8 mouse cellular contexts compared by ENCODE assay signal in genomic region chr9:123851062-123851712, GRCm38 (mm10). TPM values are rescaled to one million over a fixed set of nuclear protein-coding genes. Genes with fewer than 3 reads are reported as not detected.
A peak's percentile ranks its signal among the peaks of the same experiment; 100 is the strongest.
DNase-seq lines count a peak whose midpoint lies in the region; ATAC-seq and TF ChIP-seq lines count a peak whose summit lies in the region.

No protein-coding gene starts in this region.

- H3K4me3 ChIP-seq in heart, embryonic 10.5 days: peak overlapping the region; percentile 74
- peak overlapping the region; percentile 75 for H3K4me3 ChIP-seq in liver, postnatal 0 days (ENCODE audit: low read depth, low read length)
- H3K4me3 ChIP-seq in neural tube, embryonic 14.5 days (ENCODE audit: low read depth, low read length): peak overlapping the region; percentile 51

- H3K36me3 ChIP-seq in heart, embryonic 10.5 days: no peaks in the 10 kb centered on the region
- no peaks in the 10 kb centered on the region for H3K36me3 ChIP-seq in liver, postnatal 0 days (replicated peaks; ENCODE audit: insufficient read depth, low read length)
- H3K36me3 ChIP-seq in neural tube, embryonic 14.5 days (ENCODE audit: control insufficient read depth, insufficient read depth, low read length): no peaks in the 10 kb centered on the region

- H3K9me3 ChIP-seq in heart, embryonic 10.5 days: no peaks in the 10 kb centered on the region
- H3K9me3 ChIP-seq in liver, postnatal 0 days (ENCODE audit: low read length): no peaks in the 10 kb centered on the region
- H3K9me3 ChIP-seq in neural tube, embryonic 14.5 days (ENCODE audit: control insufficient read depth, low read length): no peaks in the 10 kb centered on the region

- H3K27ac ChIP-seq in heart, embryonic 10.5 days: peak overlapping the region; percentile 90
- H3K27ac ChIP-seq in liver, postnatal 0 days (ENCODE audit: low read depth): peak overlapping the region; percentile 97
- H3K27ac ChIP-seq in neural tube, embryonic 14.5 days (ENCODE audit: low read depth, low read length): peak overlapping the region; percentile 70

- H3K9ac ChIP-seq in liver, postnatal 0 days (replicated peaks): peak overlapping the region; percentile 91
- H3K9ac ChIP-seq in neural tube, embryonic 14.5 days (replicated peaks; ENCODE audit: low read depth, low read length): peak overlapping the region; percentile 49

- TF ChIP-seq CTCF in liver, postnatal 0 days (IDR thresholded peaks at IDR 0.05; ENCODE audit: low read depth): 0 out of 2 replicates have a peak, but pooled peaks have one; percentile 2

- peak; percentile 82 for DNase-seq in CD4-positive, CD25-positive, alpha-beta regulatory T cell, adult 2 months (ENCODE audit: low read depth, low spot score)
- peak; percentile 70 for DNase-seq in T-cell, adult 2 months (ENCODE audit: low spot score)
- DNase-seq in embryo, embryonic 11.5 days (ENCODE audit: low read depth, low spot score): peak; percentile 36
- peak; percentile 89 for DNase-seq in heart, embryonic 10.5 days (ENCODE audit: low spot score)
- peak; percentile 75 for DNase-seq in kidney, adult 9 months
- DNase-seq in liver, postnatal 0 days: peak; percentile 80
- peak; percentile 82 to 86 for DNase-seq in thymus, postnatal 36 days

- H3K27me3 ChIP-seq in heart, embryonic 10.5 days (ENCODE audit: insufficient read depth, poor library complexity, severe bottlenecking): no peaks in the 10 kb centered on the region
- no peaks in the 10 kb centered on the region for H3K27me3 ChIP-seq in liver, postnatal 0 days (ENCODE audit: insufficient read depth, low read length)
- H3K27me3 ChIP-seq in neural tube, embryonic 14.5 days (ENCODE audit: control insufficient read depth, insufficient read depth, low read length): no peaks in the 10 kb centered on the region

- H3K4me1 ChIP-seq in heart, embryonic 10.5 days: peaks cover 15% of the 10 kb centered on the region
- peaks cover 20% of the 10 kb centered on the region for H3K4me1 ChIP-seq in liver, postnatal 0 days (ENCODE audit: insufficient read depth)
- H3K4me1 ChIP-seq in neural tube, embryonic 14.5 days (ENCODE audit: control insufficient read depth, insufficient read depth, low read length): 0 out of 2 replicates have a peak, but pooled peaks cover 5% of the 10 kb centered on the region

- ATAC-seq in liver, postnatal 0 days: peak; percentile 63
- ATAC-seq in neural tube, embryonic 14.5 days (ENCODE audit: low read depth): peak; percentile 5; the same call in 1 of the 2 replicates

- H3K4me2 ChIP-seq in liver, postnatal 0 days (ENCODE audit: low read depth, low read length): peak overlapping the region; percentile 76
- H3K4me2 ChIP-seq in neural tube, embryonic 14.5 days (ENCODE audit: low read depth, low read length): peak overlapping the region; percentile 67

- WGBS in heart, embryonic 10.5 days: under 1% methylated on average over 27 of the region's 27 CpGs
- under 1% methylated on average over 27 of the region's 27 CpGs for WGBS in liver, postnatal 0 days (ENCODE audit: insufficient replicate concordance)
- WGBS in neural tube, embryonic 14.5 days: under 1% methylated on average over 27 of the region's 27 CpGs

- TF ChIP-seq EP300 in liver, postnatal 0 days (IDR thresholded peaks at IDR 0.05; ENCODE audit: low read depth): 0 out of 2 replicates have a peak, but pooled peaks have one; percentile 4

RNA-seq across cellular contexts. Expression of gene Fyco1, which starts 0.5 kb away (rescaled TPM):
- 20.5 and 31.8 TPM in 2 replicates for polyA plus RNA-seq in heart, embryonic 10.5 days (2016; fragmentation: Nextera tagmentation; extraction: Ambion mirVana)
- polyA plus RNA-seq in liver, postnatal 0 days (2015; fragmentation: Nextera tagmentation; extraction: Ambion mirVana): 3.3 and 4.3 TPM in 2 replicates
- 11.2 and 13.5 TPM in 2 replicates for polyA plus RNA-seq in neural tube, embryonic 14.5 days (2014; fragmentation: Nextera tagmentation; extraction: Ambion mirVana)

RNA-seq across cellular contexts. Expression of gene Xcr1, which starts 10.6 kb away (rescaled TPM):
- 0.06 TPM in 1 of 2 replicates, not detected in the other for polyA plus RNA-seq in heart, embryonic 10.5 days (2016; fragmentation: Nextera tagmentation; extraction: Ambion mirVana)
- 0.11 TPM in 2 replicates for polyA plus RNA-seq in liver, postnatal 0 days (2015; fragmentation: Nextera tagmentation; extraction: Ambion mirVana)
- polyA plus RNA-seq in neural tube, embryonic 14.5 days (2014; fragmentation: Nextera tagmentation; extraction: Ambion mirVana): 0.04 and 0.09 TPM in 2 replicates

RNA-seq across cellular contexts. Expression of gene Cxcr6, which starts 44.9 kb away (rescaled TPM):
- 0.09 and 0.26 TPM in 2 replicates for polyA plus RNA-seq in heart, embryonic 10.5 days (2016; fragmentation: Nextera tagmentation; extraction: Ambion mirVana)
- 0.49 and 0.56 TPM in 2 replicates for polyA plus RNA-seq in liver, postnatal 0 days (2015; fragmentation: Nextera tagmentation; extraction: Ambion mirVana)
- polyA plus RNA-seq in neural tube, embryonic 14.5 days (2014; fragmentation: Nextera tagmentation; extraction: Ambion mirVana): 0.17 and 0.18 TPM in 2 replicates

Comparison
In these comparisons a context has a peak if more than half of its experiments do, and no peak if none do; other contexts are left out.
1. Peak in every context shown above with its lines: DNase-seq, ATAC-seq, H3K4me3 ChIP-seq and H3K27ac ChIP-seq.
2. DNase-seq: peak in every context shown above with its lines; median percentile 89 in heart, embryonic 10.5 days; 84 in thymus, postnatal 36 days; 82 in CD4-positive, CD25-positive, alpha-beta regulatory T cell, adult 2 months; 80 in liver, postnatal 0 days; 75 in kidney, adult 9 months; 70 in T-cell, adult 2 months; 36 in embryo, embryonic 11.5 days.